7 mouse cellular contexts compared by ENCODE assay signal in genomic region chr1:150933616-150934015, GRCm38 (mm10). TPM values are rescaled to one million over a fixed set of nuclear protein-coding genes. Genes with fewer than 3 reads are reported as not detected.
DNase-seq lines count a peak whose midpoint lies in the region; ATAC-seq and TF ChIP-seq lines count a peak whose summit lies in the region.

No protein-coding gene starts in this region.

- no peaks in the 10 kb centered on the region for H3K27me3 ChIP-seq in embryonic facial prominence, embryonic 15.5 days
- no peaks in the 10 kb centered on the region for H3K27me3 ChIP-seq in limb, embryonic 14.5 days (ENCODE audit: control insufficient read depth, insufficient read depth, low read length)

- peak overlapping the region; percentile 42 for H3K4me2 ChIP-seq in embryonic facial prominence, embryonic 15.5 days (replicated peaks)
- peak overlapping the region; percentile 29 for H3K4me2 ChIP-seq in limb, embryonic 14.5 days (replicated peaks; ENCODE audit: low read depth, low read length, severe bottlenecking)

- H3K4me3 ChIP-seq in embryonic facial prominence, embryonic 15.5 days (replicated peaks): peak overlapping the region; percentile 22
- peak overlapping the region; percentile 4; the same call in 1 of the 2 replicates for H3K4me3 ChIP-seq in limb, embryonic 14.5 days (replicated peaks; ENCODE audit: low read length)

- peak; percentile 86 for ATAC-seq in embryonic facial prominence, embryonic 15.5 days (ENCODE audit: insufficient number of reproducible peaks, low FRiP score, low TSS enrichment, low read depth)
- ATAC-seq in limb, embryonic 14.5 days (ENCODE audit: low FRiP score, low read depth): no peak

- no peaks in the 10 kb centered on the region for H3K9me3 ChIP-seq in embryonic facial prominence, embryonic 15.5 days (replicated peaks)
- no peaks in the 10 kb centered on the region for H3K9me3 ChIP-seq in limb, embryonic 14.5 days (ENCODE audit: control insufficient read depth, low read length)

- intact Hi-C loops in heart, postnatal 36 days (cut with DNase I): no loop called here

- WGBS in embryonic facial prominence, embryonic 15.5 days: 23% methylated on average over 9 of the region's 9 CpGs
- 23% methylated on average over 9 of the region's 9 CpGs for WGBS in limb, embryonic 14.5 days

- peak; percentile 45 for DNase-seq in brain, embryonic 18.5 days (ENCODE audit: low read depth, low spot score)
- DNase-seq in heart, postnatal 36 days: peak; percentile 12 to 18
- DNase-seq in limb, embryonic 14.5 days (ENCODE audit: low spot score): peak; percentile 65
- no peak for DNase-seq in spleen, adult 12 weeks (ENCODE audit: low spot score)
- DNase-seq in spleen, postnatal 14 days (ENCODE audit: low spot score in 2 of 2): no peak
- no peak for DNase-seq in urinary bladder, postnatal 25 days (ENCODE audit: low spot score)

- peaks cover 13% of the 10 kb centered on the region for H3K4me1 ChIP-seq in embryonic facial prominence, embryonic 15.5 days
- H3K4me1 ChIP-seq in limb, embryonic 14.5 days (ENCODE audit: control insufficient read depth, insufficient read depth, low read length): peaks cover 6% of the 10 kb centered on the region; the same call in 1 of the 2 replicates

- no peak for TF ChIP-seq POLR2A in limb, embryonic 14.5 days (IDR thresholded peaks at IDR 0.05; ENCODE audit: borderline replicate concordance, extremely low read depth, insufficient read depth, insufficient read length)

- H3K27ac ChIP-seq in embryonic facial prominence, embryonic 15.5 days (replicated peaks): peak overlapping the region; percentile 56; the same call in 1 of the 2 replicates
- H3K27ac ChIP-seq in limb, embryonic 14.5 days (replicated peaks; ENCODE audit: low read depth, low read length): no peak overlapping the region

- H3K36me3 ChIP-seq in embryonic facial prominence, embryonic 15.5 days: no peaks in the 10 kb centered on the region
- H3K36me3 ChIP-seq in limb, embryonic 14.5 days (ENCODE audit: control insufficient read depth, insufficient read depth, low read length): no peaks in the 10 kb centered on the region

- H3K9ac ChIP-seq in embryonic facial prominence, embryonic 15.5 days: no peak overlapping the region
- no peak overlapping the region for H3K9ac ChIP-seq in limb, embryonic 14.5 days (ENCODE audit: low read depth, low read length, severe bottlenecking)

RNA-seq across cellular contexts. Expression of gene Hmcn1, which starts 59.6 kb away (rescaled TPM):
- 26.4 and 27.2 TPM in 2 replicates for polyA plus RNA-seq in embryonic facial prominence, embryonic 15.5 days (2015; fragmentation: Nextera tagmentation; extraction: Ambion mirVana)
- total RNA-seq in heart, postnatal 36 days (2021): 10 to 100 TPM; 12.9 to 13.1 TPM
- 73.5 and 80.4 TPM in 2 replicates for polyA plus RNA-seq in limb, embryonic 14.5 days (2012; rRNA removed)
- 35.3 and 43.2 TPM in 2 replicates for polyA plus RNA-seq in limb, embryonic 14.5 days (2014; fragmentation: Nextera tagmentation; extraction: Ambion mirVana)

Comparison
In these comparisons a context has a peak if more than half of its experiments do, and no peak if none do; other contexts are left out.
1. DNase-seq: peak in brain, embryonic 18.5 days (single experiment), heart, postnatal 36 days (2 of 2) and limb, embryonic 14.5 days (single experiment); none in spleen, adult 12 weeks (single experiment), spleen, postnatal 14 days (0 of 2) and urinary bladder, postnatal 25 days (single experiment).